Mouse (Mus musculus): Measurements from ENCODE around the gene Ribc1. TPM values are rescaled to one million over a fixed set of nuclear protein-coding genes. Genes with fewer than 3 reads are reported as not detected.
A peak's percentile ranks its signal among the peaks of the same experiment; 100 is the strongest.

Gene Ribc1
- polyA plus RNA-seq, 1 experiment from 2014 or later, result 2.5 TPM

DNA sequence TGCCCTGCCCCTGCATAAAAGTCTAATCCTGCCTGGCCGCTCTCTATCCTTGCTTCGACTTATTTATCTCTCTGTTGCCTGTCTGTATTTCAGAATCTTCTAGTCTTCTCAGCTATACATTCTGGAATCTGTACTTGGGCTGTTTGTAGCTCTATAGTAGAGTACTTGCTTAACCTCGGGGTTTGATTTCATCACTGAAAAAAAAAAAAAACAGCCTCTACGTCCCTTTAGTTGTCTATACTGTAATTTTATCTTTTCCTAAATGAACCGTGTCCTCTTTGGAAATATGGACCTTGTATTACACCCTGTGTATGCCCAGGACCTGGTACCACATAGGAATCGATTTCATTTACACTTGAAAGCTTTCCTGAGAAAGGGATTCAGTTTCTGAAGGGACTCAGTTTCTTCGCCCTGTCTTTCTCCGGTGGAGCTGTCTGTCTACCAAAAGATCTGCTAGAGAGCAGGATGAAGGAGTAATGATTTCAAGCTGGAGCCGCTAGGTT lies 14.9 kb downstream of the Ribc1 start:
- H3K27ac ChIP-seq, result peak overlapping the region; percentile 42; the same call in 1 of the 2 replicates
- peak overlapping the region; percentile 48 for H3K4me3 ChIP-seq
- WGBS, result 42% methylated on average over 9 of the region's 9 CpGs
- H3K27me3 ChIP-seq (replicated peaks), result peaks cover 35% of the 10 kb centered on the region
- 0 out of 2 replicates have a peak overlapping the region, but pooled peaks have one; percentile 48 for H3K9ac ChIP-seq
- 0 out of 2 replicates have a peak, but pooled peaks have one; percentile 5 for ATAC-seq (replicated peaks)
- no peaks in the 10 kb centered on the region for H3K4me1 ChIP-seq
- H3K9me3 ChIP-seq, result no peaks in the 10 kb centered on the region
- H3K4me2 ChIP-seq, result peak overlapping the region; percentile 52
- H3K36me3 ChIP-seq (replicated peaks), result no peaks in the 10 kb centered on the region

GRCm38 (mm10) chrX:151999006-151999710 lies 16.9 kb downstream of the Ribc1 start:
- Histone ChIP-seq H3K4me3 (no peak overlapping the region), H3K9me3 (no peaks in the 10 kb centered on the region), H3K4me1 (no peaks in the 10 kb centered on the region), H3K36me3 (replicated peaks) (no peaks in the 10 kb centered on the region), H3K9ac (no peak overlapping the region), H3K27ac (no peak overlapping the region), H3K27me3 (replicated peaks) (peaks cover 42% of the 10 kb centered on the region), H3K4me2 (no peak overlapping the region)
- 63% methylated on average over 4 of the region's 4 CpGs for WGBS
- no peak for ATAC-seq (replicated peaks)

Other genes with a start within 250 kb of the Ribc1 start
- 56.1 and 68.7 TPM in 2 replicates for gene Huwe1, start 215.5 kb downstream of the Ribc1 start, polyA plus RNA-seq (2015; fragmentation: Nextera tagmentation; extraction: Ambion mirVana)
- 95.6 and 105 TPM in 2 replicates for gene Hsd17b10, start 14.4 kb downstream of the Ribc1 start, polyA plus RNA-seq (2015; fragmentation: Nextera tagmentation; extraction: Ambion mirVana)
- gene Smc1a, start 133 bp upstream of the Ribc1 start, polyA plus RNA-seq (2015; fragmentation: Nextera tagmentation; extraction: Ambion mirVana), result 79.5 and 79.7 TPM in 2 replicates
- 4.8 and 6.3 TPM in 2 replicates for gene Iqsec2, start 128.0 kb upstream of the Ribc1 start, polyA plus RNA-seq (2015; fragmentation: Nextera tagmentation; extraction: Ambion mirVana)
- gene Kdm5c, start 216.7 kb upstream of the Ribc1 start, polyA plus RNA-seq (2015; fragmentation: Nextera tagmentation; extraction: Ambion mirVana), result 38.6 and 38.9 TPM in 2 replicates